Mouse (Mus musculus): ENCODE data around the gene 2610028H24Rik. TPM values are rescaled to one million over a fixed set of nuclear protein-coding genes. Genes with fewer than 3 reads are reported as not detected.

2610028H24Rik gene
- total and polyA plus RNA-seq, 2 experiments from 2014 or later: not detected

- 96% methylated on average over 17 of the region's 17 CpGs for WGBS
Observed at GRCm38 (mm10) chr10:76440281-76440680, 8.6 kb upstream of the 2610028H24Rik start, which contains the start of gene AC141477.1. AC141477.1 (minus strand) TSS chr10:76440444.

GRCm38 (mm10) chr10:76442178-76443088, 6.4 kb upstream of the 2610028H24Rik start, which contains the start of gene Pcnt:
Pcnt (minus strand) TSS chr10:76442786.
- peaks cover 3% of the 10 kb centered on the region; the same call in 1 of the 2 replicates for H3K36me3 ChIP-seq (ENCODE audit: insufficient read depth, low read length)
- DNase-seq (ENCODE audit: low spot score) (peak; percentile 98), ATAC-seq (ENCODE audit: low FRiP score) (peak; percentile 100)
- H3K4me2 ChIP-seq (ENCODE audit: low read depth, low read length, poor library complexity, severe bottlenecking): peak within 1 kb of the TSS; percentile 77
- no peaks in the 10 kb centered on the region for H3K9me3 ChIP-seq (ENCODE audit: low read length)
- peak within 1 kb of the TSS; percentile 68 for H3K4me3 ChIP-seq (ENCODE audit: low read depth, low read length)
- H3K27me3 ChIP-seq (ENCODE audit: insufficient read depth, low read length): no peaks in the 10 kb centered on the region
- peak within 1 kb of the TSS; percentile 59 for H3K9ac ChIP-seq (replicated peaks; ENCODE audit: low read length, poor library complexity, severe bottlenecking)
- peaks cover 3% of the 10 kb centered on the region for H3K4me1 ChIP-seq (ENCODE audit: insufficient read depth, low read length)
- H3K27ac ChIP-seq (ENCODE audit: low read depth, low read length): peak within 1 kb of the TSS; percentile 85
- under 1% methylated on average over 78 of the region's 78 CpGs for WGBS
- peak; percentile 81 for TF ChIP-seq CTCF (IDR thresholded peaks at IDR 0.05)

More at GRCm38 (mm10) chr10:76440281-76440680, 8.6 kb upstream of the 2610028H24Rik start, which contains the start of gene AC141477.1:
- no peak within 1 kb of the TSS for H3K4me3 ChIP-seq (ENCODE audit: low read depth, low read length)
- H3K27me3 ChIP-seq (ENCODE audit: insufficient read depth, low read length): no peaks in the 10 kb centered on the region
- no peak within 1 kb of the TSS for H3K4me2 ChIP-seq (ENCODE audit: low read depth, low read length, poor library complexity, severe bottlenecking)
- no peak for DNase-seq (ENCODE audit: low spot score)
- H3K36me3 ChIP-seq (ENCODE audit: insufficient read depth, low read length): peaks cover 15% of the 10 kb centered on the region
- no peak within 1 kb of the TSS for H3K9ac ChIP-seq (replicated peaks; ENCODE audit: low read length, poor library complexity, severe bottlenecking)
- no peak for TF ChIP-seq CTCF (IDR thresholded peaks at IDR 0.05)
- ATAC-seq (ENCODE audit: low FRiP score): no peak
- H3K4me1 ChIP-seq (ENCODE audit: insufficient read depth, low read length): peaks cover 3% of the 10 kb centered on the region
- H3K27ac ChIP-seq (ENCODE audit: low read depth, low read length): no peak within 1 kb of the TSS
- H3K9me3 ChIP-seq (ENCODE audit: low read length): no peaks in the 10 kb centered on the region

- DNase-seq (ENCODE audit: low spot score) (no peak), ATAC-seq (ENCODE audit: low FRiP score) (no peak)
- Histone ChIP-seq H3K4me2 (ENCODE audit: low read depth, low read length, poor library complexity, severe bottlenecking) (no peak overlapping the region), H3K4me1 (ENCODE audit: insufficient read depth, low read length) (peaks cover 3% of the 10 kb centered on the region), H3K27me3 (ENCODE audit: insufficient read depth, low read length) (no peaks in the 10 kb centered on the region), H3K36me3 (ENCODE audit: insufficient read depth, low read length) (no peaks in the 10 kb centered on the region), H3K9ac (replicated peaks; ENCODE audit: low read length, poor library complexity, severe bottlenecking) (no peak overlapping the region), H3K27ac (ENCODE audit: low read depth, low read length) (no peak overlapping the region), H3K9me3 (ENCODE audit: low read length) (no peaks in the 10 kb centered on the region), H3K4me3 (ENCODE audit: low read depth, low read length) (no peak overlapping the region)
- no peak for TF ChIP-seq CTCF (IDR thresholded peaks at IDR 0.05)
- 83% methylated on average over 4 of the region's 4 CpGs for WGBS
Observed at GRCm38 (mm10) chr10:76445996-76446681, 2.7 kb upstream of the 2610028H24Rik start.

- WGBS: 84% methylated on average over 15 of the region's 15 CpGs
- no peak overlapping the region for H3K4me3 ChIP-seq (ENCODE audit: low read depth, low read length)
- TF ChIP-seq CTCF (IDR thresholded peaks at IDR 0.05): no peak
- no peaks in the 10 kb centered on the region for H3K27me3 ChIP-seq (ENCODE audit: insufficient read depth, low read length)
- H3K4me1 ChIP-seq (ENCODE audit: insufficient read depth, low read length): peaks cover 3% of the 10 kb centered on the region
- ATAC-seq (ENCODE audit: low FRiP score) (no peak), DNase-seq (ENCODE audit: low spot score) (no peak)
- H3K27ac ChIP-seq (ENCODE audit: low read depth, low read length): no peak overlapping the region
- H3K9ac ChIP-seq (replicated peaks; ENCODE audit: low read length, poor library complexity, severe bottlenecking): no peak overlapping the region
- H3K4me2 ChIP-seq (ENCODE audit: low read depth, low read length, poor library complexity, severe bottlenecking): no peak overlapping the region
- no peaks in the 10 kb centered on the region for H3K9me3 ChIP-seq (ENCODE audit: low read length)
- no peaks in the 10 kb centered on the region for H3K36me3 ChIP-seq (ENCODE audit: insufficient read depth, low read length)
Observed at GRCm38 (mm10) chr10:76447406-76448229, 1.3 kb upstream of the 2610028H24Rik start.

- peak; percentile 82 for TF ChIP-seq CTCF (IDR thresholded peaks at IDR 0.05)
- WGBS: 60% methylated on average over 4 of the region's 5 CpGs
- Histone ChIP-seq H3K36me3 (ENCODE audit: insufficient read depth, low read length) (no peaks in the 10 kb centered on the region), H3K27me3 (ENCODE audit: insufficient read depth, low read length) (no peaks in the 10 kb centered on the region), H3K4me1 (ENCODE audit: insufficient read depth, low read length) (no peaks in the 10 kb centered on the region), H3K9me3 (ENCODE audit: low read length) (no peaks in the 10 kb centered on the region), H3K27ac (ENCODE audit: low read depth, low read length) (no peak overlapping the region), H3K4me3 (ENCODE audit: low read depth, low read length) (no peak overlapping the region), H3K4me2 (ENCODE audit: low read depth, low read length, poor library complexity, severe bottlenecking) (no peak overlapping the region), H3K9ac (replicated peaks; ENCODE audit: low read length, poor library complexity, severe bottlenecking) (no peak overlapping the region)
- DNase-seq (ENCODE audit: low spot score) (peak; percentile 66), ATAC-seq (ENCODE audit: low FRiP score) (no peak)
Observed at GRCm38 (mm10) chr10:76455289-76455688, 6.4 kb downstream of the 2610028H24Rik start.
